Mouse (Mus musculus) liver, embryonic 14.5 days (tissue): ENCODE measurements around the gene Tmem253. TPM values are rescaled to one million over a fixed set of nuclear protein-coding genes. Genes with fewer than 3 reads are reported as not detected.

Experiments used
- ATAC-seq: fragments of 200-750 bp; cut with Nextera tagmentation; 2 replicates; pipeline ENCODE4 v1.8.0; 2017; ENCODE audit warnings: moderate number of reproducible peaks, mild to moderate bottlenecking, moderate library complexity; ENCODE audit not compliant: insufficient read depth
- DNase-seq, 3 experiments: peaks; one replicate each; pipeline ENCODE4 v3.0.0-alpha.2; 2012 to 2013; ENCODE audit warnings: low read depth in 3 of 3, low spot score in 3 of 3
- H3K27ac ChIP-seq: fragments of 300-500 bp; sonication (generic); 2 replicates; pipeline ENCODE4 v1.5.1; 2014; ENCODE audit warnings: moderate library complexity, mild to moderate bottlenecking, control low read depth, inconsistent platforms
- H3K27me3 ChIP-seq: fragments of 300-500 bp; sonication (generic); 2 replicates; pipeline ENCODE4 v1.6.1; 2014; ENCODE audit warnings: mild to moderate bottlenecking, low read length, moderate library complexity; ENCODE audit not compliant: control insufficient read depth, insufficient read depth
- H3K36me3 ChIP-seq: fragments of 300-500 bp; sonication (generic); replicated peaks from 2 replicates; pipeline ENCODE4 v1.6.1; 2014; ENCODE audit warnings: low read depth; ENCODE audit not compliant: control insufficient read depth, insufficient read depth
- H3K4me1 ChIP-seq, 2 experiments: fragments of 200-500 bp in 1 of 2; fragments of 300-500 bp in 1 of 2; sonication (generic) in 1 of 2; replicated peaks; 2 replicates each; pipeline ENCODE4 v1.6.1; 2012 to 2014; ENCODE audit warnings: antibody characterized with exemption in 1 of 2, inconsistent platforms in 1 of 2, low read length in 1 of 2; ENCODE audit not compliant: control insufficient read depth in 2 of 2, insufficient read depth in 2 of 2
- H3K4me2 ChIP-seq: fragments of 300-500 bp; sonication (generic); 2 replicates; pipeline ENCODE4 v1.6.1; 2014; ENCODE audit warnings: low read depth, mild to moderate bottlenecking, control low read depth, moderate library complexity
- H3K4me3 ChIP-seq, 2 experiments: fragments of 200-500 bp in 1 of 2; fragments of 300-500 bp in 1 of 2; sonication (generic) in 1 of 2; 2 replicates each; pipeline ENCODE4 v1.5.1; 2012 to 2014; ENCODE audit warnings: low read depth in 2 of 2, low read length in 2 of 2, mild to moderate bottlenecking in 2 of 2, control low read depth in 1 of 2, inconsistent platforms in 1 of 2, moderate library complexity in 1 of 2; ENCODE audit not compliant: insufficient read depth in 1 of 2
- H3K9ac ChIP-seq: fragments of 300-500 bp; sonication (generic); replicated peaks from 2 replicates; pipeline ENCODE4 v1.6.1; 2014; ENCODE audit warnings: mild to moderate bottlenecking, control low read depth, moderate library complexity
- H3K9me3 ChIP-seq: fragments of 300-500 bp; sonication (generic); 2 replicates; pipeline ENCODE4 v1.6.1; 2016; ENCODE audit warnings: low read length, mixed read lengths; ENCODE audit not compliant: control insufficient read depth
- CTCF ChIP-seq: IDR thresholded peaks from 2 replicates; pipeline ENCODE4 v1.5.1; 2016; ENCODE audit warnings: antibody characterized with exemption, low read depth, control low read depth
- EP300 ChIP-seq: IDR thresholded peaks from 2 replicates; pipeline ENCODE4 v1.6.1; 2016; ENCODE audit warnings: antibody characterized with exemption, low read depth
- WGBS: fragments of 180-500 bp; shearing (Covaris S2); extraction: QIAGEN DNeasy Blood & Tissue Kit; methylation state at CpG from one replicate; pipeline ENCODE4 v1.1.7; 2014; ENCODE audit not compliant: insufficient replicate concordance; 5-methylcytosine and 5-hydroxymethylcytosine counted together
- polyA plus RNA-seq, 2 experiments: library from polyadenylated mRNA; depleted of rRNA in 1 of 2; stranded (reverse) in 1 of 2; unstranded in 1 of 2; fragments of >200 nt; fragmentation: Nextera tagmentation in 1 of 2; extraction: Ambion mirVana in 1 of 2; gene quantifications; 2 replicates each; pipeline versions ENCODE4 v1.2.1 to v1.2.3; 2012 to 2014

The Tmem253 gene
- polyA plus RNA-seq, 2 experiments: 0.08 to 0.24 TPM

DNA sequence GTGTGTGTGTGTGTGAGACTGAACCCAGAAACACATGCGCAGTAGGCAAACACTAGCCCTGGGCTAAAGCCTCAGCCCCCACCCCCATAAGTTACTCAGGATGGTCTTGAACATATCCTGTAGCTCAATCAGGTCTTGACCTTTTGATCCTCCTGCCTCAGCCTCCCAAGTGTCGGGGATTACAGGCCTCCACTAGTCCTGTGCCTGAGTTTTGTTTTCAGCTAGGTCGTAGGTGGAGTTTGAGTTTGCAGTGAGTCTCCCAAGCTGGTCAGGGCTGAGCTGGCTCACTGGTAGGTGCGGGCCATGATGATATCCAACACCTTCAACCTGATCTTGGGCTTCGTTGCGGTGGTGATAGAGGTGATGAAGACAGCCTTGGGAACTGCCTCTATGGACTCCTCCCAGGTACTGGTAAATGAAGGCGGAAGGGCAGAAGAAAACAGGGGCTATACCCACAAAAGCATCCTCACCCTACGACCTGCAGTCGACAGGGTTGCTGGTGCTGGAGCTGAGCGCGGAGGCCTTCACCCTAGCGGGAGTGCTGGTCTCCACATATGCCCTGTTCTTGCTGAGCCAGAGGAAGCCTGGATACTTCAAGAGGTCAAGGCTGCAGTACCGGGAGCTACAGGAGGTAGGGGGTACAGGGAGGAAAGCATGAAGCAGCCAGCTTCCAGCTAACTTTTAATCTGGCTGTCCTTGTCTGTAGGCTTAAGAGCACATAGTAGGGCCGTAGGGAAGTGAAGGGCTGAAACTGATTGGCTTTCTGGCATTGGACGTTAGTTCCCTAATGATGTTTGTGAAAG, 3.0 kb downstream of the Tmem253 start:
- Histone ChIP-seq H3K4me1 (peaks cover 49 to 58% of the 10 kb centered on the region in 2 experiments), H3K9ac (peak overlapping the region; percentile 89), H3K36me3 (no peaks in the 10 kb centered on the region), H3K4me2 (peak overlapping the region; percentile 83), H3K9me3 (no peaks in the 10 kb centered on the region), H3K27me3 (no peaks in the 10 kb centered on the region), H3K27ac (peak overlapping the region; percentile 93), H3K4me3 (peak overlapping the region; percentile 11 to 85; a peak in 2 of 4 replicates)
- DNase-seq: no peak
- no peak for TF ChIP-seq EP300
- TF ChIP-seq CTCF: no peak
- ATAC-seq: no peak
- 77% methylated on average over 15 of the region's 15 CpGs for WGBS

- no peak for TF ChIP-seq EP300
- no peak; the same call in 1 of the 2 replicates for TF ChIP-seq CTCF
- Histone ChIP-seq H3K4me2 (peak overlapping the region; percentile 83), H3K4me3 (peak overlapping the region; percentile 85 to 96), H3K27ac (peak overlapping the region; percentile 93), H3K4me1 (peaks cover 56 to 64% of the 10 kb centered on the region in 2 experiments), H3K9ac (peak overlapping the region; percentile 89), H3K27me3 (no peaks in the 10 kb centered on the region), H3K9me3 (no peaks in the 10 kb centered on the region), H3K36me3 (no peaks in the 10 kb centered on the region)
- ATAC-seq: peak; percentile 12; the same call in 1 of the 2 replicates
- 24% methylated on average over 12 of the region's 12 CpGs for WGBS
- peak in 1 of 3 experiments; percentile 39 for DNase-seq
These were observed 3.7 kb downstream of the Tmem253 start for GRCm38 (mm10) chr14:52019051-52019589.

- Histone ChIP-seq H3K9me3 (no peaks in the 10 kb centered on the region), H3K4me2 (peak overlapping the region; percentile 83), H3K4me1 (peaks cover 62 to 71% of the 10 kb centered on the region in 2 experiments), H3K27ac (peak overlapping the region; percentile 93), H3K4me3 (peak overlapping the region; percentile 85 to 96), H3K27me3 (no peaks in the 10 kb centered on the region), H3K36me3 (no peaks in the 10 kb centered on the region), H3K9ac (peak overlapping the region; percentile 89)
- ATAC-seq (peak; percentile 81), DNase-seq (peak; percentile 90 to 95 (median 93))
- TF ChIP-seq CTCF (peak; percentile 78), EP300 (peak; percentile 31; the same call in 1 of the 2 replicates)
- under 1% methylated on average over 74 of the region's 74 CpGs for WGBS
These were observed 4.3 kb downstream of the Tmem253 start for GRCm38 (mm10) chr14:52019590-52020340.

- no peaks in the 10 kb centered on the region for H3K36me3 ChIP-seq
- peak; percentile 66 for ATAC-seq
- H3K27me3 ChIP-seq: no peaks in the 10 kb centered on the region
- H3K9me3 ChIP-seq: no peaks in the 10 kb centered on the region
- peak within 1 kb of the TSS; percentile 83 for H3K4me2 ChIP-seq
- H3K9ac ChIP-seq: peak within 1 kb of the TSS; percentile 89
- 15% methylated on average over 15 of the region's 15 CpGs for WGBS
- peak; percentile 73 to 86 (median 74) for DNase-seq
- peak within 1 kb of the TSS; percentile 85 to 96 for H3K4me3 ChIP-seq
- H3K4me1 ChIP-seq: peaks cover 60 to 66% of the 10 kb centered on the region in 2 experiments
- TF ChIP-seq CTCF (peak; percentile 94), EP300 (peak; percentile 15; the same call in 1 of the 2 replicates)
- peak within 1 kb of the TSS; percentile 93 for H3K27ac ChIP-seq
These were observed 5.2 kb downstream of the Tmem253 start, which contains the start of gene Zfp219 for GRCm38 (mm10) chr14:52020486-52021137. Zfp219 (minus strand) TSS chr14:52020733.
